In the genomic region with DNA sequence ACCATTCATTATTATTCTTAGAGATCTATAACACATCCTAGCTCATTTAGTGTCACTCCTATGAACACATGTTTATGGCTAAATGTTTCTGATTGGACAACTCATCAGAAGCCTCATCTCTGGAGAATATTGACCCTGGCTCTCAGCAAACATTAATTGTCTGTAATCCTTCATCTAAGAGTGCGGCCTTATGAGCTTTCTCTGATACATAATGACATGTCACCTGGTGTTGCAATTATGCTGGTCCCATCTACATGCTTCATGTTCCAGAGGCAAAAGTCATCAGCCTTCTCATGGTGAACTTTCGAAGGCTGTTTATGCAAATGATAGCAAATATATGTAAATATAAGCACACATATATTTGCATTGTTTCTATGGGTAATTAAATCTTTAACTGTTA, we compare ENCODE assay signal across 24 mouse cellular contexts.
"Had no signal": no experiment of that assay in that cellular context is flagged by ENCODE, and none has a peak within 500 bp of the region (broad histone marks: within the 10 kb centered on the region; RNA-seq: fewer than 3 reads in every experiment).

No protein-coding gene starts in this region.

- H3K4me1 ChIP-seq: heart, embryonic 10.5 days; heart, embryonic 12.5 days; hindbrain, embryonic 15.5 days; intestine, embryonic 15.5 days; limb, embryonic 10.5 days; limb, embryonic 12.5 days had no signal

- H3K27ac ChIP-seq: gastrocnemius, adult 2 months; heart, embryonic 10.5 days; hindbrain, embryonic 10.5 days; hindbrain, embryonic 15.5 days; intestine, embryonic 15.5 days; layer of hippocampus, adult 2 months; left cerebral cortex, adult 2 months; limb, embryonic 10.5 days; limb, embryonic 12.5 days had no signal

- H3K4me3 ChIP-seq: gastrocnemius, adult 2 months; heart, embryonic 10.5 days; heart, embryonic 12.5 days; hindbrain, embryonic 10.5 days; hindbrain, embryonic 15.5 days; intestine, embryonic 15.5 days; layer of hippocampus, adult 2 months; left cerebral cortex, adult 2 months; limb, embryonic 10.5 days; limb, embryonic 12.5 days had no signal

- H3K9ac ChIP-seq: heart, embryonic 12.5 days; hindbrain, embryonic 15.5 days; intestine, embryonic 15.5 days; limb, embryonic 12.5 days had no signal

- DNase-seq: gastrocnemius, adult 2 months; gastrocnemius, postnatal 10 days; gastrocnemius, postnatal 25 days; heart, adult 18-20 months; heart, postnatal 10 days; heart, postnatal 4 days; kidney, adult 18-20 months; kidney, adult 8-10 months; kidney, postnatal 10 days; kidney, postnatal 25 days; kidney, postnatal 4 days; liver had no signal

- H3K36me3 ChIP-seq: heart, embryonic 10.5 days; heart, embryonic 12.5 days; hindbrain, embryonic 10.5 days; hindbrain, embryonic 15.5 days; intestine, embryonic 15.5 days; limb, embryonic 10.5 days; limb, embryonic 12.5 days had no signal

- H3K4me2 ChIP-seq: heart, embryonic 12.5 days; hindbrain, embryonic 15.5 days; intestine, embryonic 15.5 days; limb, embryonic 12.5 days; liver, embryonic 11.5 days had no signal

- H3K9me3 ChIP-seq: heart, embryonic 10.5 days; heart, embryonic 12.5 days; hindbrain, embryonic 10.5 days; hindbrain, embryonic 15.5 days; intestine, embryonic 15.5 days; limb, embryonic 10.5 days; limb, embryonic 12.5 days had no signal

- ATAC-seq: inflammation-experienced regulatory T-cells, adult 6 months; intestine, embryonic 15.5 days; intestine, postnatal 0 days had no signal

- H3K27me3 ChIP-seq: heart, embryonic 12.5 days; hindbrain, embryonic 15.5 days; intestine, embryonic 15.5 days; limb, embryonic 12.5 days had no signal
